Mouse (Mus musculus): Measurements from ENCODE around the gene Ints13. TPM values are rescaled to one million over a fixed set of nuclear protein-coding genes. Genes with fewer than 3 reads are reported as not detected.

Ints13 gene
- polyA plus RNA-seq, 1 experiment from 2014 or later = 67.7 TPM

DNA sequence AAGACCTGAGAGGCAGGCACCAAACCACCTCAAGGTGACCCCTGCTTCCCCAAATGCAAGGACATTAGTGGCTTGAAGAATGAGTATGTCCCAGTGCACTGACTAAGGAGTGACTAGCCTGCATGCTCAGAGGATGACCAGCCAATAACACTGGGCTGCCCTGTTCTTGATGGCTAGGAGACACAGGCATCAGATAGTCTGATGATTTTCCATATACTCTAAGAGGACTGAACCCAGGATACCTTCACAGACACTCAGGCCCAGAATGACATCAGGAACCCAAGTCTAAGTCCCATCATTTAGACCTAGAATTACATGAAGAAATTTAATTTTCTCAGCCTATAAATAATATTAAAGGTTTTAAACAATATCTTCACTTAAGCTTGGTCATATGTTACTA lies 26.3 kb downstream of the Ints13 start:
- no peak overlapping the region for H3K4me3 ChIP-seq (replicated peaks; ENCODE audit: low read length)
- H3K27ac ChIP-seq (ENCODE audit: low read length) = no peak overlapping the region
- H3K9me3 ChIP-seq (ENCODE audit: control insufficient read depth, low read length) = no peaks in the 10 kb centered on the region
- H3K27me3 ChIP-seq (replicated peaks; ENCODE audit: control insufficient read depth, insufficient read depth, low read length) = no peaks in the 10 kb centered on the region
- peaks cover 48% of the 10 kb centered on the region for H3K36me3 ChIP-seq (ENCODE audit: control insufficient read depth, insufficient read depth)
- no peak overlapping the region for H3K4me2 ChIP-seq (ENCODE audit: low read length)
- H3K9ac ChIP-seq (replicated peaks; ENCODE audit: low read depth, low read length) = no peak overlapping the region
- H3K4me1 ChIP-seq (replicated peaks; ENCODE audit: control insufficient read depth, insufficient read depth, low read length) = no peaks in the 10 kb centered on the region
- no peak for ATAC-seq

DNA sequence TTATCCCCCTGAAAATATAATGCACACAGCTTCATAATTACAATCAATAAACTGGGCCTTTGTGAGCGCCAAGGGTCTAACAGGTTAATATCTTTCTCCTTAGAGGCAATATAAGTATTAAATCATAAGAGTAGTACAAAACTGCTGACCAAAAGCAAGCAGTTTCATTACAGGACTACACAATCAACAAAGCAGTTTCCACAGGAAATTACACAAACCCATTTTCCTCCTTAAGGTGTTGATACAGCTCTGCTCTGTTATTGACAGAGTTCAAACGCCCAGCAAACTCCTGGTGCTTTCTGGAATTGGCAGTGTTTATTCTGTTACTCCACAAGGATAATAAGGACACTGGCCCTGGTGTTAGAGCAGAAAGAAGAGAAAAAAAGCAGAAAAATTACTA lies 27.2 kb downstream of the Ints13 start:
- 87% methylated on average over 2 of the region's 2 CpGs for WGBS
- Histone ChIP-seq H3K4me3 (replicated peaks; ENCODE audit: low read length) (no peak overlapping the region), H3K27me3 (replicated peaks; ENCODE audit: control insufficient read depth, insufficient read depth, low read length) (no peaks in the 10 kb centered on the region), H3K4me2 (ENCODE audit: low read length) (no peak overlapping the region), H3K9ac (replicated peaks; ENCODE audit: low read depth, low read length) (no peak overlapping the region), H3K9me3 (ENCODE audit: control insufficient read depth, low read length) (no peaks in the 10 kb centered on the region), H3K36me3 (ENCODE audit: control insufficient read depth, insufficient read depth) (peaks cover 47% of the 10 kb centered on the region), H3K27ac (ENCODE audit: low read length) (no peak overlapping the region), H3K4me1 (replicated peaks; ENCODE audit: control insufficient read depth, insufficient read depth, low read length) (no peaks in the 10 kb centered on the region)
- ATAC-seq = no peak

- Histone ChIP-seq H3K4me2 (ENCODE audit: low read length) (no peak overlapping the region), H3K36me3 (ENCODE audit: control insufficient read depth, insufficient read depth) (peaks cover 20% of the 10 kb centered on the region), H3K4me1 (replicated peaks; ENCODE audit: control insufficient read depth, insufficient read depth, low read length) (no peaks in the 10 kb centered on the region), H3K27me3 (replicated peaks; ENCODE audit: control insufficient read depth, insufficient read depth, low read length) (no peaks in the 10 kb centered on the region), H3K9ac (replicated peaks; ENCODE audit: low read depth, low read length) (no peak overlapping the region), H3K27ac (ENCODE audit: low read length) (no peak overlapping the region), H3K9me3 (ENCODE audit: control insufficient read depth, low read length) (no peaks in the 10 kb centered on the region), H3K4me3 (replicated peaks; ENCODE audit: low read length) (no peak overlapping the region)
- ATAC-seq = no peak
- WGBS = 82% methylated on average over 5 of the region's 5 CpGs
These were observed 32.3 kb downstream of the Ints13 start for GRCm38 (mm10) chr6:146545289-146545865.

DNA sequence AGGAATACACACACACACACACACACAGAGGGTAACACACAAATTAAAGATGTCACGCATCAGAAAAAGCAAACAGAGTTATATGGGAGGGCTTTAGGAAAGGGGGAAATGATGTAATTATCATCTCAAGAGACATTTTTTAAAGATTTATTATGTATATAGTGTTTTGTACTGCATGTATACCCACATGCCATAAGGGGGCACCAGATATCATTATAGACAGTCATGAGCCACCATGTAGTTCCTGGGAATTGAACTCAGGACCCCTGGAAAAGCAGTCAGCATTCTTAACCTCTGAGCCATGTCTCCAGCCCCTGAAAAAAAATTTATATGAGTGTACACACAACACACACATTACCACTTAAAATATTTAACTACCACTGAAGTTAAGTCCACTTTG lies 33.0 kb downstream of the Ints13 start:
- 85% methylated on average over 1 of the region's 1 CpGs for WGBS
- Histone ChIP-seq H3K4me2 (ENCODE audit: low read length) (no peak overlapping the region), H3K9me3 (ENCODE audit: control insufficient read depth, low read length) (no peaks in the 10 kb centered on the region), H3K27ac (ENCODE audit: low read length) (no peak overlapping the region), H3K27me3 (replicated peaks; ENCODE audit: control insufficient read depth, insufficient read depth, low read length) (no peaks in the 10 kb centered on the region), H3K4me1 (replicated peaks; ENCODE audit: control insufficient read depth, insufficient read depth, low read length) (no peaks in the 10 kb centered on the region), H3K4me3 (replicated peaks; ENCODE audit: low read length) (no peak overlapping the region), H3K36me3 (ENCODE audit: control insufficient read depth, insufficient read depth) (peaks cover 16% of the 10 kb centered on the region), H3K9ac (replicated peaks; ENCODE audit: low read depth, low read length) (no peak overlapping the region)
- ATAC-seq = no peak

GRCm38 (mm10) chr6:146540386-146540785 lies 37.2 kb downstream of the Ints13 start:
- WGBS = 84% methylated on average over 3 of the region's 3 CpGs
- Histone ChIP-seq H3K27ac (ENCODE audit: low read length) (no peak overlapping the region), H3K36me3 (ENCODE audit: control insufficient read depth, insufficient read depth) (no peaks in the 10 kb centered on the region), H3K4me3 (replicated peaks; ENCODE audit: low read length) (no peak overlapping the region), H3K4me1 (replicated peaks; ENCODE audit: control insufficient read depth, insufficient read depth, low read length) (no peaks in the 10 kb centered on the region), H3K9me3 (ENCODE audit: control insufficient read depth, low read length) (no peaks in the 10 kb centered on the region), H3K4me2 (ENCODE audit: low read length) (no peak overlapping the region), H3K9ac (replicated peaks; ENCODE audit: low read depth, low read length) (no peak overlapping the region), H3K27me3 (replicated peaks; ENCODE audit: control insufficient read depth, insufficient read depth, low read length) (no peaks in the 10 kb centered on the region)
- no peak for ATAC-seq

DNA sequence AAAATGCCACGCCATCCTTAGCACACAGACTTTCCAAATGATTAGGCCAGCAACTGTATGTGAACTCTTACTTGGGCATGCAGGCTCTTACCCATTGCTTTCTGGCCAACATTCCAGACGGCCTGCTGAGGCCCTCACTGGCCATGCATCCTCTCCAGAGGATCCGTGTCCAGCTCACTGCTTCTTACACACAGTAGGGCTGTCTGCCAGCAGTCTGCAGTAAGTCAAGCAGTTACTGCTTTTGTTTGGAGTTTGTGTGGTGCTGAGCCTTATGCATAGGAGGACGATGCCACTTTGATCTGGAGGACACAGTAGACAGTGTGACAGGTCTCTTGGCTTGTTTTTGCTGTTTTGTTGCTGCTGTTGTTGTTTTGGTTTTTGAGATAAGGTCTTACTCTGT lies 39.0 kb downstream of the Ints13 start:
- Histone ChIP-seq H3K27ac (ENCODE audit: low read length) (no peak overlapping the region), H3K4me2 (ENCODE audit: low read length) (no peak overlapping the region), H3K27me3 (replicated peaks; ENCODE audit: control insufficient read depth, insufficient read depth, low read length) (no peaks in the 10 kb centered on the region), H3K9ac (replicated peaks; ENCODE audit: low read depth, low read length) (no peak overlapping the region), H3K36me3 (ENCODE audit: control insufficient read depth, insufficient read depth) (no peaks in the 10 kb centered on the region), H3K9me3 (ENCODE audit: control insufficient read depth, low read length) (no peaks in the 10 kb centered on the region), H3K4me3 (replicated peaks; ENCODE audit: low read length) (no peak overlapping the region), H3K4me1 (replicated peaks; ENCODE audit: control insufficient read depth, insufficient read depth, low read length) (no peaks in the 10 kb centered on the region)
- ATAC-seq = no peak
- WGBS = 59% methylated on average over 4 of the region's 4 CpGs

DNA sequence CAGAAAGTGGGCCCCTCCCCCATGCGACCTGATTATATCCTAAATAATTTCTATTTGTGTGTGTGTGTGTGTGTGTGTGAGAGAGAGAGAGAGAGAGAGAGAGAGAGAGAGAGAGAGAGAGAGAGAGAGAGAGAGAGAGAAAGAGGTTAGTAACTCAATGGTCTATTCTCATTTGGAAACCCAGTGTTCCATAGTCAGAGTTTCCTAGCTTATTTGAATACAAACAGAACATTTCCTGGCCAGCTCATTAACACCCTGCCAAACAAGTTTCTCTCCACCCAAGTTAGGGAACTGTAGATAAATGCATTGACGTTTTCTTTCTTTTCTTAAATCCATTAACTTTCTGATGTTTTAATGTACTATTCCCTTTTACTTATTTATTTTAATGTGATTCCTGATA lies 39.6 kb downstream of the Ints13 start:
- no peak overlapping the region for H3K4me3 ChIP-seq (replicated peaks; ENCODE audit: low read length)
- no peak overlapping the region for H3K4me2 ChIP-seq (ENCODE audit: low read length)
- WGBS = 60% methylated on average over 2 of the region's 2 CpGs
- H3K36me3 ChIP-seq (ENCODE audit: control insufficient read depth, insufficient read depth) = no peaks in the 10 kb centered on the region
- ATAC-seq = no peak
- H3K27me3 ChIP-seq (replicated peaks; ENCODE audit: control insufficient read depth, insufficient read depth, low read length) = no peaks in the 10 kb centered on the region
- no peak overlapping the region for H3K9ac ChIP-seq (replicated peaks; ENCODE audit: low read depth, low read length)
- no peaks in the 10 kb centered on the region for H3K4me1 ChIP-seq (replicated peaks; ENCODE audit: control insufficient read depth, insufficient read depth, low read length)
- H3K27ac ChIP-seq (ENCODE audit: low read length) = no peak overlapping the region
- no peaks in the 10 kb centered on the region for H3K9me3 ChIP-seq (ENCODE audit: control insufficient read depth, low read length)

DNA sequence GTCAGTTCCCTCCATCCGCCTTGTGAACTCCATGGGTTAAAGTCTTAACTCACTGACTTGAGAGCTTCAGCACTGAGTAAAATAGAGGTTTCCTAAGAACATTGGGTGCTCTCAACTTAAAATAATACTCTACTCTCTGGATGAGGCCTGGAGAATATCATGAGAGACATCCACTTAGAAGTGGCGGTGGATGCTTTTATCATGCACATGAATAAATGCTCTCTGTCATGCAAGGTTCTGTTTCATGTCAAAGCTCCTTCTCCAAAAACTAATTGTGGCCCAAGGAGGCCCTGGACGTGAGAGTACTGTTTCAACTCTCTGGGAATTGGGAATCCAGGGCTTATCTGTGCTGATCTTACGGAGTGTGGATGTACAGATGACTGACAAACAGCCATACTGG lies 40.5 kb downstream of the Ints13 start:
- Histone ChIP-seq H3K36me3 (ENCODE audit: control insufficient read depth, insufficient read depth) (no peaks in the 10 kb centered on the region), H3K4me1 (replicated peaks; ENCODE audit: control insufficient read depth, insufficient read depth, low read length) (no peaks in the 10 kb centered on the region), H3K9ac (replicated peaks; ENCODE audit: low read depth, low read length) (no peak overlapping the region), H3K4me3 (replicated peaks; ENCODE audit: low read length) (no peak overlapping the region), H3K27ac (ENCODE audit: low read length) (no peak overlapping the region), H3K9me3 (ENCODE audit: control insufficient read depth, low read length) (no peaks in the 10 kb centered on the region), H3K4me2 (ENCODE audit: low read length) (no peak overlapping the region), H3K27me3 (replicated peaks; ENCODE audit: control insufficient read depth, insufficient read depth, low read length) (no peaks in the 10 kb centered on the region)
- WGBS = 96% methylated on average over 4 of the region's 4 CpGs
- no peak for ATAC-seq

- Histone ChIP-seq H3K27me3 (replicated peaks; ENCODE audit: control insufficient read depth, insufficient read depth, low read length) (no peaks in the 10 kb centered on the region), H3K4me1 (replicated peaks; ENCODE audit: control insufficient read depth, insufficient read depth, low read length) (no peaks in the 10 kb centered on the region), H3K9ac (replicated peaks; ENCODE audit: low read depth, low read length) (no peak overlapping the region), H3K9me3 (ENCODE audit: control insufficient read depth, low read length) (no peaks in the 10 kb centered on the region), H3K36me3 (ENCODE audit: control insufficient read depth, insufficient read depth) (no peaks in the 10 kb centered on the region), H3K27ac (ENCODE audit: low read length) (no peak overlapping the region), H3K4me2 (ENCODE audit: low read length) (no peak overlapping the region), H3K4me3 (replicated peaks; ENCODE audit: low read length) (no peak overlapping the region)
- WGBS = 96% methylated on average over 5 of the region's 5 CpGs
- ATAC-seq = no peak
These were observed 42.1 kb downstream of the Ints13 start for GRCm38 (mm10) chr6:146535501-146535900.

DNA sequence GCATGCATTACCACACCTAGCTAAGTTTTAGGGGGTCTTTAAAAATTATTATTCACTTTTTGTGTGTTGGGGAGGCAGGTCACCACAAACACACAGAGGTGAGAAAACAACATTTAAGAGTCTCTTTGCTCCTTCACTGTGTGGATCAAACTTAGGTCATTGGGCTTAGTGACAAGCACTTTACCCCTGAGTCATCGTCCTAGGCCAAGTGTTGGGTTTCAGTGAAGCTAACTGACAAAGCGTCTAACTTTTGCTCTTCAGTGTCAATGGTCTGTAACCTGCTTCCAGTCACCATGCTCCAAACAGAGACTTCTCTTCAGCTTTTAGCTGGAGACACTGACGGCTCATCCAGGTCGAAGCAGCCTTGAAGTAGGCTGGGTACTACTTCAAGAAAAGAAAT lies 44.5 kb downstream of the Ints13 start:
- no peak overlapping the region for H3K9ac ChIP-seq (replicated peaks; ENCODE audit: low read depth, low read length)
- no peak overlapping the region for H3K4me2 ChIP-seq (ENCODE audit: low read length)
- WGBS = 93% methylated on average over 4 of the region's 4 CpGs
- H3K36me3 ChIP-seq (ENCODE audit: control insufficient read depth, insufficient read depth) = no peaks in the 10 kb centered on the region
- no peak overlapping the region for H3K4me3 ChIP-seq (replicated peaks; ENCODE audit: low read length)
- ATAC-seq = no peak
- H3K27ac ChIP-seq (ENCODE audit: low read length) = no peak overlapping the region
- H3K9me3 ChIP-seq (ENCODE audit: control insufficient read depth, low read length) = no peaks in the 10 kb centered on the region
- H3K27me3 ChIP-seq (replicated peaks; ENCODE audit: control insufficient read depth, insufficient read depth, low read length) = no peaks in the 10 kb centered on the region
- H3K4me1 ChIP-seq (replicated peaks; ENCODE audit: control insufficient read depth, insufficient read depth, low read length) = no peaks in the 10 kb centered on the region
